Mouse (Mus musculus) limb, embryonic 15.5 days (tissue): ENCODE data around the gene 4930402K13Rik. TPM values are rescaled to one million over a fixed set of nuclear protein-coding genes. Genes with fewer than 3 reads are reported as not detected.
"Not testable (repeated sequence)": the region's sequence is repeated elsewhere in the genome, so short reads cannot be mapped to it uniquely, and the experiment has no call there.

Experiments
- ATAC-seq: fragments of 200-750 bp; cut with Nextera tagmentation; 2 replicates; pipeline ENCODE4 v1.8.0; 2017; ENCODE audit warnings: low read depth, moderate TSS enrichment; ENCODE audit not compliant: insufficient number of reproducible peaks, low FRiP score, low TSS enrichment
- H3K27ac ChIP-seq: fragments of 300-500 bp; sonication (generic); 2 replicates; pipeline ENCODE4 v1.5.1; 2015; ENCODE audit warnings: moderate library complexity, mild to moderate bottlenecking, inconsistent platforms
- H3K27me3 ChIP-seq: fragments of 300-500 bp; sonication (generic); 2 replicates; pipeline ENCODE4 v1.6.1; 2015; ENCODE audit warnings: inconsistent platforms
- H3K36me3 ChIP-seq: fragments of 300-500 bp; sonication (generic); 2 replicates; pipeline ENCODE4 v1.6.1; 2015; ENCODE audit warnings: inconsistent platforms
- H3K4me1 ChIP-seq: fragments of 300-500 bp; sonication (generic); 2 replicates; pipeline ENCODE4 v1.6.1; 2015; ENCODE audit warnings: inconsistent platforms
- H3K4me2 ChIP-seq: fragments of 300-500 bp; sonication (generic); 2 replicates; pipeline ENCODE4 v1.6.1; 2015; ENCODE audit warnings: mild to moderate bottlenecking, inconsistent platforms
- H3K4me3 ChIP-seq: fragments of 300-500 bp; sonication (generic); 2 replicates; pipeline ENCODE4 v1.5.1; 2015; ENCODE audit warnings: mild to moderate bottlenecking, inconsistent platforms
- H3K9ac ChIP-seq: fragments of 300-500 bp; sonication (generic); 2 replicates; pipeline ENCODE4 v1.6.1; 2015; ENCODE audit warnings: inconsistent platforms
- H3K9me3 ChIP-seq: fragments of 300-500 bp; sonication (generic); 2 replicates; pipeline ENCODE4 v1.6.1; 2016; ENCODE audit warnings: inconsistent platforms
- WGBS: fragments of 180-500 bp; shearing (Covaris S2); methylation state at CpG from one replicate; pipeline ENCODE4 v1.1.7; 2015; 5-methylcytosine and 5-hydroxymethylcytosine counted together
- polyA plus RNA-seq: library from polyadenylated mRNA; unstranded; fragments of >200 nt; fragmentation: Nextera tagmentation; extraction: Ambion mirVana; gene quantifications from 2 replicates; pipeline ENCODE4 v1.2.1, GENCODE M21; 2015

The 4930402K13Rik gene
- polyA plus RNA-seq = not detected in 2 replicates

GRCm38 (mm10) chrX:9104262-9104661 lies at the start of gene 4930402K13Rik:
TSS of gene 4930402K13Rik (plus strand) at chrX:9104562.
- Histone ChIP-seq H3K9ac (no peak within 1 kb of the TSS), H3K9me3 (no peaks in the 10 kb centered on the region), H3K4me2 (no peak within 1 kb of the TSS), H3K4me1 (no peaks in the 10 kb centered on the region), H3K27ac (no peak within 1 kb of the TSS), H3K36me3 (no peaks in the 10 kb centered on the region), H3K4me3 (no peak within 1 kb of the TSS), H3K27me3 (no peaks in the 10 kb centered on the region)
- ATAC-seq = no peak
- WGBS = 96% methylated on average over 6 of the region's 6 CpGs

GRCm38 (mm10) chrX:9060952-9061351 lies 43.4 kb upstream of the 4930402K13Rik start:
- ATAC-seq, H3K4me2 ChIP-seq, H3K27me3 ChIP-seq, H3K9me3 ChIP-seq, H3K4me1 ChIP-seq, H3K27ac ChIP-seq, H3K4me3 ChIP-seq, H3K9ac ChIP-seq, H3K36me3 ChIP-seq: not testable (repeated sequence)
- 24% methylated on average over 7 of the region's 9 CpGs for WGBS

GRCm38 (mm10) chrX:9062101-9062500 lies 42.3 kb upstream of the 4930402K13Rik start:
- Histone ChIP-seq H3K4me2 (no peak overlapping the region), H3K4me3 (no peak overlapping the region), H3K36me3 (no peaks in the 10 kb centered on the region), H3K4me1 (no peaks in the 10 kb centered on the region), H3K9me3 (no peaks in the 10 kb centered on the region), H3K27ac (no peak overlapping the region), H3K27me3 (no peaks in the 10 kb centered on the region), H3K9ac (no peak overlapping the region)
- 91% methylated on average over 4 of the region's 4 CpGs for WGBS
- ATAC-seq = no peak

- not testable (repeated sequence) for H3K36me3 ChIP-seq, H3K9me3 ChIP-seq, H3K27me3 ChIP-seq, ATAC-seq, H3K4me1 ChIP-seq, H3K9ac ChIP-seq, H3K4me2 ChIP-seq, H3K4me3 ChIP-seq, H3K27ac ChIP-seq
- WGBS = 88% methylated on average over 11 of the region's 11 CpGs
Measured at GRCm38 (mm10) chrX:9062715-9063114, 41.6 kb upstream of the 4930402K13Rik start, which contains the start of gene Fthl17f. TSS of gene Fthl17f (plus strand) at chrX:9063015.

- H3K4me3 ChIP-seq, H3K9ac ChIP-seq, H3K36me3 ChIP-seq, H3K27ac ChIP-seq, H3K9me3 ChIP-seq, H3K4me1 ChIP-seq, ATAC-seq, H3K4me2 ChIP-seq, H3K27me3 ChIP-seq: not testable (repeated sequence)
- WGBS = 21% methylated on average over 8 of the region's 10 CpGs
Measured at GRCm38 (mm10) chrX:9077699-9078098, 26.7 kb upstream of the 4930402K13Rik start.

- not testable (repeated sequence) for H3K4me3 ChIP-seq, H3K4me1 ChIP-seq, H3K27me3 ChIP-seq, H3K9ac ChIP-seq, H3K27ac ChIP-seq, H3K9me3 ChIP-seq, ATAC-seq, H3K4me2 ChIP-seq, H3K36me3 ChIP-seq
Measured at GRCm38 (mm10) chrX:9095066-9095465, 9.3 kb upstream of the 4930402K13Rik start.

GRCm38 (mm10) chrX:9110381-9110780 lies 6.0 kb downstream of the 4930402K13Rik start:
- Histone ChIP-seq H3K9me3 (no peaks in the 10 kb centered on the region), H3K27ac (no peak overlapping the region), H3K4me3 (no peak overlapping the region), H3K27me3 (no peaks in the 10 kb centered on the region), H3K9ac (no peak overlapping the region), H3K4me1 (no peaks in the 10 kb centered on the region), H3K36me3 (no peaks in the 10 kb centered on the region), H3K4me2 (no peak overlapping the region)
- 62% methylated on average over 2 of the region's 2 CpGs for WGBS
- ATAC-seq = no peak

GRCm38 (mm10) chrX:9124928-9125327 lies 20.6 kb downstream of the 4930402K13Rik start:
- no peaks in the 10 kb centered on the region for H3K9me3 ChIP-seq
- H3K9ac ChIP-seq = no peak overlapping the region
- no peak overlapping the region for H3K4me2 ChIP-seq
- no peak for ATAC-seq
- 68% methylated on average over 4 of the region's 4 CpGs for WGBS
- H3K27me3 ChIP-seq = no peaks in the 10 kb centered on the region
- H3K4me1 ChIP-seq = no peaks in the 10 kb centered on the region
- H3K27ac ChIP-seq = no peak overlapping the region
- no peak overlapping the region for H3K4me3 ChIP-seq
- H3K36me3 ChIP-seq = no peaks in the 10 kb centered on the region

- Histone ChIP-seq H3K4me2 (no peak overlapping the region), H3K4me3 (no peak overlapping the region), H3K9ac (no peak overlapping the region), H3K36me3 (no peaks in the 10 kb centered on the region), H3K27me3 (no peaks in the 10 kb centered on the region), H3K4me1 (no peaks in the 10 kb centered on the region), H3K27ac (no peak overlapping the region), H3K9me3 (no peaks in the 10 kb centered on the region)
- 51% methylated on average over 7 of the region's 7 CpGs for WGBS
- ATAC-seq = no peak
Measured at GRCm38 (mm10) chrX:9128317-9128831, 24.0 kb downstream of the 4930402K13Rik start.

GRCm38 (mm10) chrX:9139290-9139948 lies 35.1 kb downstream of the 4930402K13Rik start:
- Histone ChIP-seq H3K9me3 (no peaks in the 10 kb centered on the region), H3K9ac (no peak overlapping the region), H3K4me1 (no peaks in the 10 kb centered on the region), H3K27me3 (no peaks in the 10 kb centered on the region), H3K27ac (no peak overlapping the region), H3K4me2 (no peak overlapping the region), H3K36me3 (no peaks in the 10 kb centered on the region), H3K4me3 (no peak overlapping the region)
- WGBS = 72% methylated on average over 4 of the region's 4 CpGs
- ATAC-seq = no peak

- ATAC-seq = no peak
- H3K27ac ChIP-seq = no peak overlapping the region
- WGBS = 59% methylated on average over 2 of the region's 2 CpGs
- H3K9me3 ChIP-seq = no peaks in the 10 kb centered on the region
- no peaks in the 10 kb centered on the region for H3K36me3 ChIP-seq
- H3K4me2 ChIP-seq = no peak overlapping the region
- no peak overlapping the region for H3K9ac ChIP-seq
- no peak overlapping the region for H3K4me3 ChIP-seq
- H3K4me1 ChIP-seq = no peaks in the 10 kb centered on the region
- H3K27me3 ChIP-seq = no peaks in the 10 kb centered on the region
Measured at GRCm38 (mm10) chrX:9142669-9143068, 38.3 kb downstream of the 4930402K13Rik start.
